Mouse (Mus musculus): ENCODE measurements around the gene Pkd1.

Gene Pkd1

DNA sequence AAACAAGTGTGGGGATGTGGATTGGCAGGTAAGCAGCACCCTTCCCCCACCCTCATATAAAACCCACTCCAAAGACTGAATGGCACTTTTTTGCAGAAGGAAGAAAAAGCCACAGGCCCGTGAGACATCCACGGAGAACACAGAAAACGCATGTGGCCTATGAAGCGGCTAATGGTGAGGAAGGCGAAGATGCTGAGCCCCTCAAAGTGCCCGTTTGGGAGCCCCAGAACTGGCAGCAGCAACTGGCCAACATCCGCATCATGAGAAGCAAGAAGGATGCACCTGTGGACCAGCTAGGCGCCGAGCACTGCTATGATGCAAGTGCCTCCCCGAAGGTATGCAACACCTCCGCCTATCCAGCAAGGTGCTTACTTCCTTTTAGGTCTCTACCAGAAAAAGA is 84.2 kb downstream of the Pkd1 start:
- in situ Hi-C loops (cut with MboI; ENCODE audit: low pct_unique_long_range_greater_than_20kb in 1 of 2, low sequenced_read_pairs in 2 of 2, unreplicated experiment in 1 of 2) = no loop called here

DNA sequence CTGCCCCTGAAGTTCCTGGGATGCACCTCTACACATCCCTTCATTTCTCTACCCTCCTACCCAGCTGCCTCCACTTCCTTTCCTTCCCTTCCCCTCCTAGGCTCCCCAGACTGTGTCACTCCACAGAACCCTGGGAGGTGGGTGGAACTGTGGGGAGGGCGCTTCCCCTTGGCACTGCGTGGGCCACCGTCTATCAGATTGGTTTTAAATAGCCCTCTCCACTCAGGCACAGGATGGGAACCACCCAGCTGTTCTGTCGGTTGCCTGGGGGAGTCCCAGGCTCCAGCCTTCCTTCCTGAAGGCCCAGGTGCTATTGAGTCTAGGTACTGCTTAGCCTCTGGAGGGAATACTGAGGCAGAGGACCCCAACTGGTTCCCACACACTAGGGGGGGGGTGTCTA is 85.4 kb downstream of the Pkd1 start:
- in situ Hi-C loops (cut with MboI; ENCODE audit: low pct_unique_long_range_greater_than_20kb in 1 of 2, low sequenced_read_pairs in 2 of 2, unreplicated experiment in 1 of 2) = no loop called here

DNA sequence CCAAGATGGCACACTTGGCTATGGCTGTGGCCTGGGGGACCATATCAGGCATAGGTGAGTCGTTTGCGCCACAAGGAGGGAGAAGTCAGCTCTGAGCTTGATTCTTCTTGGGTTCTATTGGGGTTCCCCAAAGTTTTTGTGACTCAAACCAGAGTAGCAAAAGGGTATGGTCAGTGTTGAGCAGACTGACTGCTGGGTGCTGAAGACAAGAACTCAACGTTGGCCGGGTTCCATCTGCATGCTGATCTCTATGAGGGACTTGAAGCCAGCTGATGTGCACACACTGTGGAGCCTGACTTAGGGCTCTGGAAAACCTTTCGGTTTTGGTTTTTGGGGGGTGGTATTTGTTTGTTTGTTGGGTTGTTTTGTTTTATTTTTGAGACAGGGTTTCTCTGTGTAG is 86.1 kb downstream of the Pkd1 start:
- in situ Hi-C loops (cut with MboI; ENCODE audit: low pct_unique_long_range_greater_than_20kb in 1 of 2, low sequenced_read_pairs in 2 of 2, unreplicated experiment in 1 of 2) = no loop called here

DNA sequence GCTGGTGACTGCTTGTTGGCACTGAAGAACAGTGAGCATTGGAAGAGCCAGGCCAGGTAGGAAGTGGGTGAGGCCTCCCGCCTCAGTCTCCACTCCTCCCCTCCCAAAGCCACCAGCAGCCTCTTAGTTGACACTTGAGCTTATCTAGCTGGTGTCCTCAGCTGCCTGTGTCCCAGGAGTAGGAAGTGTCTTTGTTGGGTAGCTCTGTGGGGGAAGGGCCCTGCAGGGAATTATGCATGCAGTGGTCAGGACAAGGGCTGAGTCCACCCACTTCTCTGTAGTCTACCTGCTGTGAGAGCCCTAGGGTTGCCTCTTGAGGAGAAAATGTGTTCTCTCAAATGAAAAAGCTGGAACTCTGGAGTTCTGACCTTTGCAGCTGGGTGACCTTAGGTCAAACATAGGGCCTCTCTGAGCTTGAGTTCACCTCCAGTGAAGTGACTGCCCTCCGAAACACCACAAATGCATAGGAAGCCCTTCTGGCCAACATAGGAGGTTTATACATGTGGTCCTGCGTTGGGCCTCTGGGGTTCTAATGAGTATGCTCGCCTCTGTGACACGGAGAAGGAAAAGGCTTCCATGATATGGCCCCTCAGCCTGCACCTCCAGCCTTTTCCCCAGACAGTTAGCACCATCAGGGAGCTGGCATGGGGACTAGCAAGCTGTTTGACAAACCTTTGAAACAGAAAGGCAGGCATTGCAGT is 87.3 kb downstream of the Pkd1 start:
- in situ Hi-C loops (cut with MboI; ENCODE audit: low pct_unique_long_range_greater_than_20kb in 1 of 2, low sequenced_read_pairs in 2 of 2, unreplicated experiment in 1 of 2) = no loop called here

DNA sequence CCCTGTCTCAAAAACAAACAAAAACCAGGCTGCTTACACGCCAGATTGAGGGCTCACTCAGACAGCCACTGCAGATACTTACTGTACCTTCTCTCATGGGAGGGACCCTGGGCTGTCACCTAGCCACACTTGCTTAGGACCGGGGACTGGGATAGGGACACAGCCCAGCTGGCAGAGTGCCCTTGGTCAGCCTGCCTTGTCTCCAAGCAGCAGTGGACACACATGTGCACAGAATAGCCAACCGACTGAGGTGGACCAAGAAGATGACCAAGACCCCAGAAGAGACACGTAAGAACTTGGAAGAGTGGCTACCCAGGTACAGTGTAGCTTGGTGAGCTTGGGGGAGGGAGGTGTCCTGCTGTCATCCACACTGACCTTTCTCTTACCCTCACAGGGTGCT is 88.6 kb downstream of the Pkd1 start:
- in situ Hi-C loops (cut with MboI; ENCODE audit: low pct_unique_long_range_greater_than_20kb in 1 of 2, low sequenced_read_pairs in 2 of 2, unreplicated experiment in 1 of 2) = no loop called here

DNA sequence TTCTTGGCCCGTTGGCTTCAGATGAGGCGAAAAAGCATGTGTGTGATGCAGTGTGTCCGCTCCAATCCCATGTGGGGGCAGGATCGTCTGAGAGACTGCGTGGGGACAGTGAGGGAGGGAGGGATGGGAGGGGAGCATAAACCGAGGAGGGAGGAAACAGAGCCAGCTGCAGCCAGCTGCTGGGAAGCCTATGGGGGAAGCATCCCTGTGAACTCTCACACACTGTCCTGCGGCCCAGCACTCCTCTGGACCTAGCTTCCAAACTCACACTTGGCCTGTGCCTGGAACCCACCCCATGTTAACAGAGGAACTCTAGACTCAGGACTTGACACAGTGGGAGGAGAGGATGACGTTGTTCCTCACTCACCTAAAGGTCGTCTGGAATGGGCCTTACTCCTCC is 89.2 kb downstream of the Pkd1 start:
- in situ Hi-C loops (cut with MboI; ENCODE audit: low pct_unique_long_range_greater_than_20kb in 1 of 2, low sequenced_read_pairs in 2 of 2, unreplicated experiment in 1 of 2) = no loop called here

DNA sequence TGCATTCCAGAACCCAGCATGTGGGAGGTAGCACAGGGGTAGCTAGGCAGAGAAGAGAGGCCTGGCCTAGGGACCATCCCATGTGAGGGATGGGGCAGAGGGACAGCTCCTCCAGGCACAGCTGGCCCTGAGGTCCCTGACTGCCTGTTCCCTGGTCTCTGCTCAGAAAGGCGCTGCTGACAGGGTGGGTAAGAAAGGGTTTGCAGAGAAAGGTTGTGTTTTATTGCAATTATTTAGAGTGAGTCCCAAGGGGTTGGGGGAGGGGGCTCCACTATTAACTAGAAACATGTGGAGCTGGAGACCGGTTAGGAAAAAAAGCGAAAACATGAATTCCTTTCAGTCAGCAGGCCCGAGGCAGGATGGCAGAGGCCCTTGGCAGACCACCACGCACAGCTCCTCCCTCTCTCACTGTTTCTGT is 89.9 kb downstream of the Pkd1 start:
- in situ Hi-C loops (cut with MboI; ENCODE audit: low pct_unique_long_range_greater_than_20kb in 1 of 2, low sequenced_read_pairs in 2 of 2, unreplicated experiment in 1 of 2) = no loop called here

DNA sequence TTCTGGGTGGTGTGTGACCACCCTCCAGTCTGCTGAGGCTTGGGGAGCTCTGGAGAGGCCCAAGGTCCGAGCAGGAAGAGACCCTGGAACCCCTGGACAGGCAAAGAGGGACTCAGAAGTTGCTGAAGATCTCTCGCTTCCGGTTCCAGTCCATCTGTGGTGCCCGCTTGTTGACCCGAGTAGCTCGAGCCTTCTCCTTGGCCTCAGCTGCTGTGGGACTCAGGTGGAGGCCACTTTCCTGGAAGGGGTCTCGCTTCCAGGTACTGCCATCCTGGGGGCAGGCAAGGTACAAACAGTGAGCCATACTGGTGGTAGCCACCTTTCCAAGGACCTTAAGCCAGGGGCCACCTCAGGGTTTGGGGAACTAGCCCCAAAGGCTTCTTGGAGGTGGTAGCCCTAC is 90.5 kb downstream of the Pkd1 start:
- in situ Hi-C loops (cut with MboI; ENCODE audit: low pct_unique_long_range_greater_than_20kb in 1 of 2, low sequenced_read_pairs in 2 of 2, unreplicated experiment in 1 of 2) = no loop called here

DNA sequence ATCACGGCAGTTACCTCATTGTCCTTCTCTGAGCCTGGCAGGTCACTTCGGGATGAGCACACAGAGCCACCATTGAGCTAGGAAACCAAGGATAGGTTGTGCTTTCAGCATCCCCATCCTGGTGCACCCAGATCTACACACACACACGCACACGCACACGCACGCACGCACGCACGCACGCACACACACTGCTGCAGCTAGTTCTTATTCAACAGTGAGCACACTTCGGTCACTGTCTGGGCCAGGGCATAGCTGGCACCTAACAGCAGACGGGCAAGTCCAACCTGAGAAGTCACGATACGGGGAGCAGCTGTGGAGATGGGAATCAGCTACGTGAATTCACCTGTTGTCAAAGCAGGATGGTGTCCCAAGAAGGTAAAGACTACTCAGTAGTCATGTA is 90.9 kb downstream of the Pkd1 start:
- in situ Hi-C loops (cut with MboI; ENCODE audit: low pct_unique_long_range_greater_than_20kb in 1 of 2, low sequenced_read_pairs in 2 of 2, unreplicated experiment in 1 of 2) = no loop called here

DNA sequence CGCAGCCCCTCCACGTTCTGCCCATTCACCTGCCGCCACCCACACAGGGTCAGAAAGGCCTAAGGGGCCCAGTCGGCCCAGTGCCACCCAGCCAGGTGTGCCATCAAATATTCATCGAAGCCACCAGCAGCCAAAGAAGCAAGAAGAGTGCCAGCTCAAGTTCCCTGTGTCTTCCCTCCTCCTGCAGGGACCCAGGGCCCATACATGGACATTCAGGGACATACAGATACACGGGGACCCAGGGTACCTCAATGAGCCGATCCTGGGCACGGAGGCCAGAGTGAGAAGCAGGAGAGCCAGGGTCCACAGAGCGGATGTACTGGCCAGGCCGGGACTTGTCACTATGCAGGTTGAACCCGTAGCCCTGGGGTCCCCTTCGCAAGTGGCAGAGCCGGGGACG is 92.3 kb downstream of the Pkd1 start:
- in situ Hi-C loops (cut with MboI; ENCODE audit: low pct_unique_long_range_greater_than_20kb in 1 of 2, low sequenced_read_pairs in 2 of 2, unreplicated experiment in 1 of 2) = no loop called here

DNA sequence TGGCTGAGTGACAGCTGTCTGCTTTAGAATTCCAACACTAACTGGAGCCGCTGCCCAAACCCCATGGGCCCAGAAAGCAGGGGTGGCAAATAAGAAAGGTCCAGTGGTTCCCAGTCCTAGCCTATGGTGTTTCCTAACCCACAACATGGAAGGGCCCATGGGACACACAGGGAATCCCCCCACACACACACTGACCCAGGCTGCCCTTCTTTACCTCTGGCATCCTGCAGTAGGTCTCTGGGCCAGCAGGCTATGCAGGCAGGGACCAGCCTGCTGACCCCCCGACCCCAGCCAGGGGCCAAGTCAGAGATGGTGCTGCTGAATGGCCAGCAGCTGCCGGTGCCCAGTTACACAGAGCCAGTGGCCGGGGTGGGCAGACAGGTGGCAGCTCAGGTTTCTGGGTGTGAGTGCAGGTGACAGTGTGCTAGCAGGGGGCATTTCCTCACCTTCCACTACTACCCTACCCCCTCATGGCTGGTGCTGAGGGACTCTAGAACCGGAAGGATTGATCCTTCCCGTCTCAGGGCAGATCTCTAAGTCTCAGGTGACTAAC is 93.2 kb downstream of the Pkd1 start:
- in situ Hi-C loops (cut with MboI; ENCODE audit: low pct_unique_long_range_greater_than_20kb in 1 of 2, low sequenced_read_pairs in 2 of 2, unreplicated experiment in 1 of 2) = no loop called here

DNA sequence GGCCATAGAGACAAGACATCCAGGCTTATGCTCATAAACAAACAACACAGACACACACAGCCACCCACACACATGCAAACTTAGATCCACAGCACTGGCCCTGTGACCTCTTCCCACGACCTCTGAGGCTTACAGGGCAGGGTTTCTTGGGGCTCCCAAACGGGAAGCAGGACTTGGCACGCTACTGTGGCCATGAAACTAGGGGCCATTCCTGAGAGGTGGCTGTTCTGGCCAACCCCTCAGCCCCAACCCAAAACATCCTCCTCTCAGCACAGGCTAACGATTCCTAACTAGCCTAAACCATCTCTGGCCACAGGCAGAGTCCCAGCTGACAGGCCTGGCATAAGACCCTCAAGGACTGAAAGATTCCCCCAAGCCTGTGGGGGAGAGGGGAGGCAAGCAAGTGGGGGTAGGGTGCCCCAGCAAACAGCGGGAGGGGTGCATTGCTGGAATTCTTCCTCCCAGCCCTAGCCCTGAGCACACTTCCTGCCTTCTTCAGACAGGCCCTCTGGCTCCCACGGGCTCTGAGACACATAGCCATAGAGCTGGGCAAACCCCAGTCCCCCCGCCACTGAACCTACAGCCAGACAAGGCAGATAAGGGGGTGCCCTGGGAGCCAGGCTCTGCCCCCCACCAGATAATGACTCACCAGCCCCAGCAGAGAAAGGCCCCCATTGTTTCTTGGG is 94.5 kb downstream of the Pkd1 start:
- in situ Hi-C loops (cut with MboI; ENCODE audit: low pct_unique_long_range_greater_than_20kb in 1 of 2, low sequenced_read_pairs in 2 of 2, unreplicated experiment in 1 of 2) = no loop called here

DNA sequence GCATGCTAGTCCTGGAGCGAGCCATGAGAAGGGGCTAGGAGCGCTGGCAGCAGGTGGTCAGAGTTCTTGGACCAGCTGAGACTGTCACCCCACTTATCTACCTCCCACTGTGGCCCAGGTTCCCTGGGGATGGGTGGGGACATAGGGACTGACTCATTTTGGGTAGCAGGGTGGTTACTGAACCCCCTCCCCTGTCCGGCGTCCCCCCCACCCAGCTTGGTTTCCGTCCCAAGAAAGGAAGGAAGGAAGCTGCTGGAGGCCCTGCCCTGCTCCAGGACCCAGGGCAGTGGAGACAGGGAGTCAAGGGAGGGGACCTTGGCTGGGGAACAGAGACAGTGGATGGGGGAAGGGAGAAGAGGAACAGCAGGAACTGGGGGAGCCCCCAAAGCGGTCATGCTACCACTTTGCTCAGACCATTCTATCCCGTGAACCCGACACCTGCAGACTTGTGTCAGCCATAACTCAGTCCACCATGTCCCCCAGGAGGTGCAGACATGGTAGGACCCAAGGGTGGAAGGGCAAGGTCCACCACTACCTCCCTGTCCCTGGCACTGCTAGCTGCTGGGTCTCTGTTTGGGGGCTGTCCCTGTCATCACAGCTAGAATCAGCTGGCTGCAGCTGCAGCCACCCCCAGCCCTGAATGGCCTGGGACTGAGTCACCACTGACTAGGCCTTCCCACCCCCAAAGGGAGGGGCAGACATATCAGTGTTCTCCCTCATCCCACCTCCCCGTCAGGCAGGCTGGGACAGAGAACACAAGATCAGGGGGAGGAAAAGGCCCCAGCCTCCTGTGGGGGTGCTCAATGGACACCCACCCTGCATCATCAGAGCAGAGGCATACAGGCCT is 95.5 kb downstream of the Pkd1 start:
- in situ Hi-C loops (cut with MboI; ENCODE audit: low pct_unique_long_range_greater_than_20kb in 1 of 2, low sequenced_read_pairs in 2 of 2, unreplicated experiment in 1 of 2) = no loop called here

DNA sequence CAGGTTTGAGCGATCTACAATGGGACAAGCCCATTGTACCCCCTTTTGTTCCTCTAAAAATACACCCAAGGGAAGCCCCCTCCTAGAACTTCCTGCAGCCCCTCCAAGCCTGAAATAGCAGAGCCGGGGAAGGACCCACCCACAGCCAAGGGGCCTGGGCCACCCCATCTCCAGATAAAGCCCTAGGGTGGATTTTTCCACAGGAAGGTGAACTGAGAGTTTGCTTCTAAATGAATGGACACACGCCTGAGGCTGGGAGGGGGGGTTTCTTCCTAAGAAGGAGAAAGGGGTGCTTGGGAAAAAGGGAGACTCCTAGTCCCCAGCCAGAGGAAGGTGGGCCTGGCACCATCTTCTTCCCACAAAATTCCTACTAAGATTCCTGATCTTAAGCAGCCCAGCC is 96.3 kb downstream of the Pkd1 start:
- in situ Hi-C loops (cut with MboI; ENCODE audit: low pct_unique_long_range_greater_than_20kb in 1 of 2, low sequenced_read_pairs in 2 of 2, unreplicated experiment in 1 of 2) = no loop called here

Data from mouse embryonic stem cell (cell line).